Mouse (Mus musculus) heart, postnatal 0 days (tissue): ENCODE data around the gene Sytl2. TPM values are rescaled to one million over a fixed set of nuclear protein-coding genes. Genes with fewer than 3 reads are reported as not detected.

ENCODE experiments used
- ATAC-seq: fragments of 200-750 bp; cut with Nextera tagmentation; 2 replicates; pipeline ENCODE4 v1.8.0; 2017; ENCODE audit warnings: low read depth, moderate number of reproducible peaks, moderate library complexity; ENCODE audit not compliant: insufficient read depth
- DNase-seq: peaks from one replicate; pipeline ENCODE4 v3.0.0-alpha.2; 2016; ENCODE audit warnings: low spot score
- H3K27ac ChIP-seq: fragments of 300-500 bp; sonication (generic); 2 replicates; pipeline ENCODE4 v1.5.1; 2014; ENCODE audit warnings: low read depth, mild to moderate bottlenecking
- H3K27me3 ChIP-seq: fragments of 300-500 bp; sonication (generic); 2 replicates; pipeline ENCODE4 v1.6.1; 2014; ENCODE audit warnings: low read length, mixed read lengths; ENCODE audit not compliant: control insufficient read depth, insufficient read depth
- H3K36me3 ChIP-seq: fragments of 300-500 bp; sonication (generic); replicated peaks from 2 replicates; pipeline ENCODE4 v1.6.1; 2014; ENCODE audit warnings: low read length, mixed read lengths; ENCODE audit not compliant: control insufficient read depth, insufficient read depth
- H3K4me1 ChIP-seq: fragments of 300-500 bp; sonication (generic); 2 replicates; pipeline ENCODE4 v1.6.1; 2014; ENCODE audit warnings: antibody characterized with exemption; ENCODE audit not compliant: control insufficient read depth, insufficient read depth
- H3K4me2 ChIP-seq: fragments of 300-500 bp; sonication (generic); 2 replicates; pipeline ENCODE4 v1.6.1; 2014; ENCODE audit warnings: low read depth, mild to moderate bottlenecking, low read length, moderate library complexity
- H3K4me3 ChIP-seq: fragments of 300-500 bp; sonication (generic); 2 replicates; pipeline ENCODE4 v1.5.1; 2014; ENCODE audit warnings: low read depth, low read length
- H3K9ac ChIP-seq: fragments of 300-500 bp; sonication (generic); replicated peaks from 2 replicates; pipeline ENCODE4 v1.6.1; 2014; ENCODE audit warnings: low read depth, low read length, mixed read lengths
- H3K9me3 ChIP-seq: fragments of 300-500 bp; sonication (generic); replicated peaks from 2 replicates; pipeline ENCODE4 v1.6.1; 2016; ENCODE audit warnings: low read length; ENCODE audit not compliant: control insufficient read depth
- CTCF ChIP-seq: IDR thresholded peaks from 2 replicates; pipeline ENCODE4 v1.5.1; 2016; ENCODE audit warnings: antibody characterized with exemption, control low read depth, low read depth
- EP300 ChIP-seq: IDR thresholded peaks from 2 replicates; pipeline ENCODE4 v1.6.1; 2016; ENCODE audit warnings: antibody characterized with exemption, low read depth
- WGBS: fragments of 180-500 bp; shearing (Covaris S2); extraction: QIAGEN DNeasy Blood & Tissue Kit; methylation state at CpG from one replicate; pipeline ENCODE4 v1.1.7; 2014; 5-methylcytosine and 5-hydroxymethylcytosine counted together
- polyA plus RNA-seq: library from polyadenylated mRNA; unstranded; fragments of >200 nt; fragmentation: Nextera tagmentation; extraction: Ambion mirVana; gene quantifications from 2 replicates; pipeline ENCODE4 v1.2.1, GENCODE M21; 2015
- total RNA-seq: library from RNA; depleted of rRNA; stranded (reverse); fragments of >200 nt; gene quantifications from 2 replicates; pipeline ENCODE4 v1.2.3, GENCODE M21; 2014; ENCODE audit warnings: low replicate concordance

Gene Sytl2
- total and polyA plus RNA-seq, 2 experiments from 2014 or later = 7.0 to 8.7 TPM

- H3K9ac ChIP-seq = no peak overlapping the region
- DNase-seq = no peak
- peaks cover 26% of the 10 kb centered on the region for H3K4me1 ChIP-seq
- H3K27ac ChIP-seq = 0 out of 2 replicates have a peak overlapping the region, but pooled peaks have one; percentile 12
- H3K27me3 ChIP-seq = no peaks in the 10 kb centered on the region
- TF ChIP-seq EP300 (no peak), CTCF (no peak)
- no peaks in the 10 kb centered on the region for H3K9me3 ChIP-seq
- 40% methylated on average over 12 of the region's 12 CpGs for WGBS
- H3K4me3 ChIP-seq = no peak overlapping the region
- no peak overlapping the region for H3K4me2 ChIP-seq
- peak; percentile 53; the same call in 1 of the 2 replicates for ATAC-seq
- no peaks in the 10 kb centered on the region for H3K36me3 ChIP-seq
Measured at GRCm38 (mm10) chr7:90353488-90354228, 51.6 kb downstream of the Sytl2 start.

GRCm38 (mm10) chr7:90354229-90354604 lies 52.2 kb downstream of the Sytl2 start:
- no peak overlapping the region for H3K4me2 ChIP-seq
- DNase-seq (no peak), ATAC-seq (no peak)
- peaks cover 24% of the 10 kb centered on the region for H3K4me1 ChIP-seq
- TF ChIP-seq EP300 (no peak), CTCF (no peak)
- H3K4me3 ChIP-seq = no peak overlapping the region
- H3K9me3 ChIP-seq = no peaks in the 10 kb centered on the region
- no peaks in the 10 kb centered on the region for H3K27me3 ChIP-seq
- no peak overlapping the region for H3K9ac ChIP-seq
- H3K27ac ChIP-seq = 0 out of 2 replicates have a peak overlapping the region, but pooled peaks have one; percentile 1
- no peaks in the 10 kb centered on the region for H3K36me3 ChIP-seq
- WGBS = 73% methylated on average over 2 of the region's 2 CpGs

- no peak overlapping the region for H3K9ac ChIP-seq
- peaks cover 21% of the 10 kb centered on the region for H3K4me1 ChIP-seq
- TF ChIP-seq EP300 (no peak), CTCF (no peak)
- H3K9me3 ChIP-seq = no peaks in the 10 kb centered on the region
- 81% methylated on average over 3 of the region's 3 CpGs for WGBS
- H3K4me3 ChIP-seq = no peak overlapping the region
- H3K36me3 ChIP-seq = no peaks in the 10 kb centered on the region
- DNase-seq (no peak), ATAC-seq (no peak)
- no peak overlapping the region for H3K27ac ChIP-seq
- H3K27me3 ChIP-seq = no peaks in the 10 kb centered on the region
- no peak overlapping the region for H3K4me2 ChIP-seq
Measured at GRCm38 (mm10) chr7:90355454-90355853, 53.4 kb downstream of the Sytl2 start.

- WGBS = 87% methylated on average over 2 of the region's 2 CpGs
- no peak for DNase-seq
Measured at GRCm38 (mm10) chr7:90355995-90356394, 53.9 kb downstream of the Sytl2 start.

GRCm38 (mm10) chr7:90362788-90363187 lies 60.7 kb downstream of the Sytl2 start:
- no peak overlapping the region for H3K4me3 ChIP-seq
- WGBS = 67% methylated on average over 7 of the region's 7 CpGs
- H3K9me3 ChIP-seq = no peaks in the 10 kb centered on the region
- no peak overlapping the region for H3K27ac ChIP-seq
- ATAC-seq (no peak), DNase-seq (no peak)
- H3K36me3 ChIP-seq = no peaks in the 10 kb centered on the region
- no peak overlapping the region for H3K9ac ChIP-seq
- no peaks in the 10 kb centered on the region for H3K27me3 ChIP-seq
- no peak overlapping the region for H3K4me2 ChIP-seq
- no peaks in the 10 kb centered on the region for H3K4me1 ChIP-seq
- TF ChIP-seq EP300 (no peak), CTCF (no peak)

More at GRCm38 (mm10) chr7:90355995-90356394, 53.9 kb downstream of the Sytl2 start:
- no peak overlapping the region for H3K9ac ChIP-seq
- no peak overlapping the region for H3K27ac ChIP-seq
- no peak overlapping the region for H3K4me2 ChIP-seq
- H3K9me3 ChIP-seq = no peaks in the 10 kb centered on the region
- H3K4me3 ChIP-seq = no peak overlapping the region
- H3K36me3 ChIP-seq = no peaks in the 10 kb centered on the region
- H3K27me3 ChIP-seq = no peaks in the 10 kb centered on the region
- no peak for ATAC-seq
- no peak for TF ChIP-seq CTCF
- no peak for TF ChIP-seq EP300
- peaks cover 21% of the 10 kb centered on the region for H3K4me1 ChIP-seq
